Mouse (Mus musculus) left cerebral cortex, adult 9 months (tissue): ENCODE measurements at regions not wholly inside any gene's neighbourhood (a gene's known extent, or its start where the extent isn't known, plus 50 kb on each side); places are given as distances from the start of the nearest gene placed in this dataset.
"Not testable (repeated sequence)": the region's sequence is repeated elsewhere in the genome, so short reads cannot be mapped to it uniquely, and the experiment has no call there.

Experiments used
- DNase-seq, 2 experiments: peaks; one replicate each; pipeline ENCODE4 v3.0.0; 2022; ENCODE audit warnings: low spot score in 2 of 2

DNA sequence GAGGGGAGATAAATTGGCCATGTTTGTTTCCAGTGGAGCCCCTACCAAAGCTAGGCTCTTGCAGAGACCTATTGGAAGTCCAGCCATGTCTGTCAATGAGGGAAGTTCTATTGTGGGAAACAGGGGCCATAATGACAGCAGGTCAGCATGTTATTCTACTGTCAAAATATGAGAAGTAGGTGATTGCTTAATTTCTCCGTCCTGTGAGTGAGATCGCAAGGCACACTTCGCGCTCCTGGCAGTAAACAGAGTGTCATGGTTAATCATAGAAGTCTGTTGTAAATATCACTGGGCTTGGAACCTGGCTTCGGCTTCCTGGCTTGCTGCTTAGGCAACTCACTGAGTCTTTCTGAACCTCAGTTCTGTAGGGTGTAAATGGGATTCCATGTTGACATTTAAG lies 72.5 kb upstream of the Ccdc122 start:
- no peak for DNase-seq

DNA sequence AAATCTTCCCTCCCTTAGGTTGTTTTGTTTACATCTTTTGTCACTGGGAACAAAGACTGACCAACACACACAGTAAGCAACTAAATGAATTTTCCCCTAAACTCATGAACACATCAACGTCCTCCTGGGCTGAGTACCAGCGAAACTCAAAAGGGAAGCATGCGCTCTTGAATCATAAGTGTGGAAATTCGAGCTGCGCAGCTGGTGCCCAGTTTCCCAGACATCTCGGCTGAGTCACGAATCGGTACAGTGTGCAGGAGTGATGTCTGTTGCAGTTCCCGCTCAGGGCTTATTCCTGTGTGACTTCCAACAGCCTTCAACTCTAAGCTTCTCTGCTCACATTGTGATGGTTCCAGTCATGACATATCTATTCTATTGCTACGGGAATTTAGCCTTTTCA lies 77.7 kb upstream of the Ccdc122 start:
- DNase-seq: peak; percentile 31 to 77

DNA sequence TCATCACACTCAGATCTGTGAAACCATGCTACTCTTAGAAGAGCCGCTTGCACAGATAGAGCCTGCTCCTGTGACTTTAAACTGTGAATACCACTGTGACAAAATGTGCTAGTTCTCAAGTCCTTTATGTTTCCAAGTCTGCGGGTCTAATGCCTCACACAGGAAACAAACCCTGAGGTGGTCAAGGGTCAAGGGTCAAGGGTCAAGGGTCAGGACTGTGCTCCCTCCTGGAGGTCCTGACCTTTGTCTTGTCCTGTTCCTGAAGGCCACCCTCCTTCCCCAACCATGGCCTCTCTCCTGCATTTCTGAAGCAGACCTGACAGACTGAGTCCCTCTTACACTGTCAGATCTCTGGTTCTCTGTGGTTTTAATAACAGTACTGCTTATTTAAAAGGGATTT lies 79.4 kb upstream of the Ccdc122 start:
- no peak for DNase-seq

DNA sequence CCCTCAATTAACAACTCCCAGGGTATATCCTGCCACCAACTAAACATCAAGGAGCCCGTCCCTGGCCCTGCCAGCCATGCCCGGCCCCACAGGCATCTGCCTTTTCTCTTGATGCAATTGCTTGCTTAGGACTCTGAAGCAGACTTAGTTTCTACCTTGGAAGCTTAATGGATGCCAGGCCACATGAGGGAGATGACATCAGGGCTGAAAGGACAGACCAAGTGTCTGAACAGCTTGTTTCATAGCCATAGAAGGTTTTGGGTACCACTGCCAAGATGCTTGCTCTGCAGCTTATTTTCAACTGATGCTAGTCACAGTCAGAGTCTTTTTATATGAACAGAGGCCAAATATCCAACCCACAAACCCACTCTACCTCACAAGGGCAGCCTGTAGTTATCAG lies 83.4 kb upstream of the Ccdc122 start:
- DNase-seq: no peak

GRCm38 (mm10) chr14:76951450-76951849 lies 85.1 kb upstream of the Ccdc122 start:
- DNase-seq: peak; percentile 36 to 65

GRCm38 (mm10) chr14:76949388-76949787 lies 87.2 kb upstream of the Ccdc122 start:
- DNase-seq: no peak

DNA sequence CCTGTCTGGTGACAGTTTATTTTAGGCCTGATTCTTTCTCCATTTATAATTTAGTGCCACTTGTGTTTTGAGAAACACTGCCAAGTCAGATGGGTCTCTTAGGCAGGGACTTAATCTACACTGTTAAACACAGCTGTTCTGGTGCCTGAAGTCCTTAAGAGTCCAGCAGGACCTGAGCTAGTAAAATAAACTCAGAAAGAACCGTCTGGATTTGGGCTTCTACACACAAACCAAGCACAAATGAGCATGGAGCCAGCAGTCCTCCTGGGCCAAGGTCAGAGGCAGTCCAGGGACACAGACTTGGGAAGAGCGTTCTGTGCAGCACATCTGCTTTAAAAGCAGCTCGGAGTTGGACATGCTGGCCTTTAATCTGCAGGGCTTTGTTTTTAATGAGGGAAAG lies 87.6 kb upstream of the Ccdc122 start:
- DNase-seq: no peak

GRCm38 (mm10) chr14:76948481-76948880 lies 88.1 kb upstream of the Ccdc122 start:
- no peak for DNase-seq

DNA sequence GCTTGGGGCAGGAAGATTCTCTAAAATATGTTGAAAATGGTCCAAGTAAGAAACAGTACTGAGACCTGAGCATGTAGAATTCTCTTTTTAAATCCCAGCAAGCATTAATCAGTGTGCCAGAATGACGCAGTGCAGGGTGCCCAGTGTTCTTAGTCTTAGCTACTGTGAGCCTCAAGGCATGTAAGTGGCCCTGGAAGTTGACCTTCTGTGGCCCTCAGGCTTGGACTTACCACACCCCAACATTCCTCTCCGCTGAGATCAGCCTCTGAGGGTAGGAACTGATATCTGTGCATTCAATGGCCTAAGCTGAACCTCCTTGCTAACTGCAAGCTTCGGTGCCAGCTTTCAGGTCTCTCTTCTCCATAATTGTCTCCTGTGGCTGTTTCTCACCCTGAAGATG lies 89.4 kb upstream of the Ccdc122 start:
- DNase-seq: no peak

GRCm38 (mm10) chr14:76945626-76946025 lies 90.9 kb upstream of the Ccdc122 start:
- DNase-seq: no peak

GRCm38 (mm10) chr14:76941474-76942212 lies 94.9 kb upstream of the Ccdc122 start:
- DNase-seq: no peak

GRCm38 (mm10) chr14:76940507-76940906 lies 96.1 kb upstream of the Ccdc122 start:
- no peak for DNase-seq

- DNase-seq: no peak
These were observed 99.9 kb upstream of the Ccdc122 start for GRCm38 (mm10) chr14:76936671-76937070.

DNA sequence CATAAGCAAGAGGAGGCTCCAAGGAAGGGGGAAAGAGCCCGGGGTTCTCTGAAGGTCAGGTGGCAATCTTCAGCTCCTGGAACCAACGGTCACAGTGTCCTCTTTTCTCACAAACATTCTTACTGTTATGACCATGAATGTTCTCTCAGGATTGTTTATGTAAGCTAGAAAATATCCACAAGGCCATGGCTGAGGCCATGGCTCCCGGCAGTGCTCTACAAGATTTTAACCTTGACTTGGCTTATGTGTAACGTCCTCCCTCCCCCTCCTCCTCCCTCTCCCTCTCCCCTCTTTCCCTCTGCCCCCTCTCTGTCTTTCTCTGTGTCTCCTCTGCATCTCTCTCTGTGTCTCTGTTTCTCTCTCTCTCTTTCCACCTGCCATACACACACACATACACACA lies 100.5 kb upstream of the Ccdc122 start:
- DNase-seq: not testable (repeated sequence)

DNA sequence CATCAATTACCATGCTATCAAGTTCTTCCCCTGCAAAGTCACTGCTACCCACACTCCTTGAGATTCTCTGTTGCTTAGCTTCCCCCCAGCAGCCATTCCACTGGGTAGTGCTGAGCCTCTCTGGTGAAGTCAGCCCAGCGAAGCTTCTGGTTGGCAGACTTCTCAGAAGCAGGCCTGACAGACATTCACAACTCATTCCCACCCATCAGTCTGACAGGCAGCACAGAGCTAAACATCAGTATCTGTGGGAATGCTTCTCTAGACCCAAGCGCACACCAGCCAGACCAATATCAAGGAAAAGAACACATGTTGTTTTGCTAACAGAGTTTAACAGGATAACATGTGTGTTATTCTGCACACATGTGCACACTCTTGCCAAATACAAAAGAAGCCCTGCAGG lies 101.1 kb upstream of the Ccdc122 start:
- no peak for DNase-seq

DNA sequence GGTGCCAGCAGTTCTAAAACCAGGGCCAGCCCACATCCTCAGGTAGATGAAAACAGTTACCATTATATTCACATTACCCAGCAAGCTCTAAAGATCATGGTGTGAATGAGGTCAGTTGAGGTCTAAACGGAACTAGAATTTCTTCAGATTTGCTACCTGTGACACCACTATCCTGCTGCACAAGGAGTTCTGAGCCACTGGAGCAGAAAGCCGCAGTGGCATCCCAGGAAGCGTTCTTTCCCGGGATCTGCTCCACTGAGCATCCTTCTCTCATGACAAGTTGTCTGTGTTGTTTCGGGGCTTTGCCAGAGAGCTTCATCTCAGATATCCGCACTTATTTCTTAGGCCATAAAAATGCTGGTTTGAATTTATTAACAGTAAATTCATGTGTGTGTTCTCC lies 103.7 kb upstream of the Ccdc122 start:
- DNase-seq: no peak

GRCm38 (mm10) chr14:76931398-76931797 lies 105.2 kb upstream of the Ccdc122 start:
- no peak for DNase-seq

- no peak for DNase-seq
These were observed 107.0 kb upstream of the Ccdc122 start for GRCm38 (mm10) chr14:76929562-76929961.

DNA sequence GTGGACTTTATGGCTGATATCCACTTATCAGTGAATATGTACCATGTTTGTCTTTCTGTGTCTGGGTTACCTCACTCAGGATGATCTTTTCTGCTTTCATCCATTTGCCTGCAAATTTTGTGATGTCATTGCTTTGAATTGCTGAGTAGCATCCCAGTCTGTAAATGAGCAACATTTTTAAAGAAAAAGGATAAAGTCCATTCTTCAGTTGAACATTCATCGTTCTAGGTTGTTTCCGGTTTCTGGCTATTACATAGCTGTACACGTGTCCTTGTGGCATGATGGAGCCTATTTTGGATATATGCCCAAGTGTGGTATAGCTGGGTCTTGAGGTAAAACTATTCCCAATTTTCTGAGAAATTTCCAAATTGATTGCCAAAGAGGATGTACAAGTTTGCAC lies 107.9 kb upstream of the Ccdc122 start:
- no peak for DNase-seq

DNA sequence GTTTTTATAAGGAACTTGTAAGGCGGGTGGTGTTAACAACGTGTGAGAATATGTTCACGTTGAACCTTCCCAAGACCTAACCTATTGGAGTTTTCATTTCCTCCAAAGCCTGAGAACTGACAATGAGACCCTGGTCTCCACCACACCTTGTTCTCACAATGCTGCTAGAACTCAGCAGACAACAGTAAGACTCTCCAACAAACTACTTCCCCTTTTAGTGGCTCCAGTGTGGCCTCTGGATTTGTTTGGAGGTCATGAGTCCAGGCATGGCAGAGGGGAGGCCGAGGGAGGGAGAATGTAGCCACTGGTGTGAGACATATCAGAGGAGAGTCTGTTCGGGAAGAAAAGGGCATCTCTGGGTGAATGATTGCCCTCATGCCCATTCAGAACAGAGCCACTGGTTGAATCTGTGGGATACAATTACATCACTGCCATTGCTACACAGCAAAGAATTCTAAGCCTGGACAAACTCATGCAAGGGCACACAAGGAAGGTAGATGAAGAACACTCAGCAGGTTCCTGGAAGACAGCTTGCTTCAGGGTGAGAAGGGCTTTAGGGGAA lies 109.2 kb upstream of the Ccdc122 start:
- DNase-seq: no peak

- no peak for DNase-seq
These were observed 110.2 kb upstream of the Ccdc122 start for GRCm38 (mm10) chr14:76926416-76926815.

- no peak for DNase-seq
These were observed 114.1 kb upstream of the Ccdc122 start for GRCm38 (mm10) chr14:76922399-76922939.

DNA sequence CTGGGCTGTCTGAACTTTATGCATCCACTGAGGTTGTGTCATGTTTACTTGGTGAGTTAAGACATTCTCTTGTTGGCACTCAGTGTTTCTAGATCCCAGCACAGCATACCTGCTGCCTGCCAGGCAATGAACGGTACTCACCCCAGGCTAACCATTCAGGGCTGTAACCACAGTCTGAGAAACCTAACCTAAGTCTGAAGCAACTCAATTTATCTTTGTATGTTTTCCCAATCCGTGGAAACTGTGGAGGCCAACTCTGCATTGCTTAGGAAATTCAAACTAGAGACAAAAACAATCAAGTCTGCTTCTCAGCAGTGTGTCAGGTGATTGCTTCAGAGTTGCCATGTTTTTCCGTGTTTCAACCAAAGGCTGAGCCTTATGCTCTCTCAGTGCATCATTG lies 118.5 kb upstream of the Ccdc122 start:
- DNase-seq: no peak
